Mouse (Mus musculus) cerebellum, adult 2 months (tissue): Measurements from ENCODE around the gene Stat5b.

ENCODE experiments used
- CTCF ChIP-seq: fragments of 200-500 bp; IDR thresholded peaks from 2 replicates; pipeline ENCODE4 v1.5.1; 2011; ENCODE audit warnings: low read depth, mild to moderate bottlenecking, control low read depth, low read length, moderate library complexity, borderline replicate concordance; ENCODE audit not compliant: insufficient read depth
- POLR2A ChIP-seq: fragments of 200-500 bp; IDR thresholded peaks from 2 replicates; pipeline ENCODE4 v1.6.1; 2011; ENCODE audit warnings: low read length, control low read depth, borderline replicate concordance; ENCODE audit not compliant: insufficient read depth

GRCm38 (mm10) chr11:100750127-100750526 lies 100.4 kb downstream of the Stat5b start:
- TF ChIP-seq POLR2A = no peak
- no peak for TF ChIP-seq CTCF
